Mouse (Mus musculus): ENCODE results near the gene Foxj3. TPM values are rescaled to one million over a fixed set of nuclear protein-coding genes. Genes with fewer than 3 reads are reported as not detected.

Gene Foxj3
- polyA plus RNA-seq, 1 experiment from 2014 or later: 23.0 TPM

- Histone ChIP-seq H3K36me3 (ENCODE audit: control insufficient read depth, insufficient read depth, low read length) (peaks cover 18% of the 10 kb centered on the region), H3K4me1 (ENCODE audit: control insufficient read depth in 2 of 2, insufficient read depth in 2 of 2, low read length in 2 of 2) (peaks cover 0 to 12% of the 10 kb centered on the region in 2 experiments; a peak in 3 of 4 replicates), H3K9me3 (ENCODE audit: control insufficient read depth, low read length) (no peaks in the 10 kb centered on the region), H3K27me3 (ENCODE audit: control insufficient read depth, insufficient read depth, low read length) (no peaks in the 10 kb centered on the region), H3K9ac (ENCODE audit: low read length) (peak overlapping the region; percentile 38; the same call in 1 of the 2 replicates), H3K4me3 (ENCODE audit: control insufficient read depth in 1 of 2, insufficient read depth in 1 of 2, low read depth in 1 of 2, low read length in 2 of 2) (no peak overlapping the region), H3K4me2 (ENCODE audit: low read length) (peak overlapping the region; percentile 44), H3K27ac (replicated peaks in 1 of 2; ENCODE audit: control insufficient read depth in 1 of 2, insufficient read depth in 1 of 2, low read depth in 2 of 2, low read length in 2 of 2) (peak overlapping the region; percentile 48 to 55; a peak in 3 of 4 replicates)
- 5% methylated on average over 1 of the region's 1 CpGs for WGBS
- ATAC-seq (ENCODE audit: insufficient number of reproducible peaks, insufficient read depth, low FRiP score, low read depth): 0 out of 2 replicates have a peak, but pooled peaks have one; percentile 47
These were observed 62.8 kb downstream of the Foxj3 start for GRCm38 (mm10) chr4:119599605-119600004.

GRCm38 (mm10) chr4:119609488-119609887 is 72.7 kb downstream of the Foxj3 start:
- no peaks in the 10 kb centered on the region for H3K27me3 ChIP-seq (ENCODE audit: control insufficient read depth, insufficient read depth, low read length)

GRCm38 (mm10) chr4:119614078-119614477 is 77.3 kb downstream of the Foxj3 start:
- 69% methylated on average over 1 of the region's 1 CpGs for WGBS
- no peak overlapping the region for H3K4me3 ChIP-seq (ENCODE audit: control insufficient read depth in 1 of 2, insufficient read depth in 1 of 2, low read depth in 1 of 2, low read length in 2 of 2)
- no peak overlapping the region for H3K4me2 ChIP-seq (ENCODE audit: low read length)
- no peak for ATAC-seq (ENCODE audit: insufficient number of reproducible peaks, insufficient read depth, low FRiP score, low read depth)
- H3K4me1 ChIP-seq (ENCODE audit: control insufficient read depth in 2 of 2, insufficient read depth in 2 of 2, low read length in 2 of 2): peaks cover 2 to 19% of the 10 kb centered on the region in 2 experiments; a peak in 3 of 4 replicates
- H3K9me3 ChIP-seq (ENCODE audit: control insufficient read depth, low read length): no peaks in the 10 kb centered on the region
- no peaks in the 10 kb centered on the region for H3K27me3 ChIP-seq (ENCODE audit: control insufficient read depth, insufficient read depth, low read length)
- peaks cover 28% of the 10 kb centered on the region for H3K36me3 ChIP-seq (ENCODE audit: control insufficient read depth, insufficient read depth, low read length)
- 0 out of 4 replicates have a peak overlapping the region, but pooled peaks of 1 of the 2 experiments have one; percentile 33 for H3K27ac ChIP-seq (replicated peaks in 1 of 2; ENCODE audit: control insufficient read depth in 1 of 2, insufficient read depth in 1 of 2, low read depth in 2 of 2, low read length in 2 of 2)
- H3K9ac ChIP-seq (ENCODE audit: low read length): no peak overlapping the region

More at GRCm38 (mm10) chr4:119609488-119609887, 72.7 kb downstream of the Foxj3 start:
- Histone ChIP-seq H3K4me1 (ENCODE audit: control insufficient read depth in 2 of 2, insufficient read depth in 2 of 2, low read length in 2 of 2) (peaks cover 2 to 16% of the 10 kb centered on the region in 2 experiments; a peak in 3 of 4 replicates), H3K9ac (ENCODE audit: low read length) (no peak overlapping the region), H3K27ac (replicated peaks in 1 of 2; ENCODE audit: control insufficient read depth in 1 of 2, insufficient read depth in 1 of 2, low read depth in 2 of 2, low read length in 2 of 2) (no peak overlapping the region), H3K9me3 (ENCODE audit: control insufficient read depth, low read length) (no peaks in the 10 kb centered on the region), H3K4me2 (ENCODE audit: low read length) (no peak overlapping the region), H3K4me3 (ENCODE audit: control insufficient read depth in 1 of 2, insufficient read depth in 1 of 2, low read depth in 1 of 2, low read length in 2 of 2) (no peak overlapping the region), H3K36me3 (ENCODE audit: control insufficient read depth, insufficient read depth, low read length) (peaks cover 23% of the 10 kb centered on the region)
- ATAC-seq (ENCODE audit: insufficient number of reproducible peaks, insufficient read depth, low FRiP score, low read depth): no peak
- 11% methylated on average over 1 of the region's 1 CpGs for WGBS

GRCm38 (mm10) chr4:119614724-119615123 is 77.9 kb downstream of the Foxj3 start:
- H3K4me2 ChIP-seq (ENCODE audit: low read length): no peak overlapping the region
- H3K4me3 ChIP-seq (ENCODE audit: control insufficient read depth in 1 of 2, insufficient read depth in 1 of 2, low read depth in 1 of 2, low read length in 2 of 2): no peak overlapping the region
- 56% methylated on average over 4 of the region's 4 CpGs for WGBS
- H3K9ac ChIP-seq (ENCODE audit: low read length): no peak overlapping the region
- H3K4me1 ChIP-seq (ENCODE audit: control insufficient read depth in 2 of 2, insufficient read depth in 2 of 2, low read length in 2 of 2): peaks cover 0 to 12% of the 10 kb centered on the region in 2 experiments; a peak in 3 of 4 replicates
- no peak for ATAC-seq (ENCODE audit: insufficient number of reproducible peaks, insufficient read depth, low FRiP score, low read depth)
- peaks cover 35% of the 10 kb centered on the region for H3K36me3 ChIP-seq (ENCODE audit: control insufficient read depth, insufficient read depth, low read length)
- no peaks in the 10 kb centered on the region for H3K27me3 ChIP-seq (ENCODE audit: control insufficient read depth, insufficient read depth, low read length)
- no peak overlapping the region for H3K27ac ChIP-seq (replicated peaks in 1 of 2; ENCODE audit: control insufficient read depth in 1 of 2, insufficient read depth in 1 of 2, low read depth in 2 of 2, low read length in 2 of 2)
- no peaks in the 10 kb centered on the region for H3K9me3 ChIP-seq (ENCODE audit: control insufficient read depth, low read length)

GRCm38 (mm10) chr4:119626081-119626645 is 89.4 kb downstream of the Foxj3 start:
- Histone ChIP-seq H3K9me3 (ENCODE audit: control insufficient read depth, low read length) (no peaks in the 10 kb centered on the region), H3K4me1 (ENCODE audit: control insufficient read depth in 2 of 2, insufficient read depth in 2 of 2, low read length in 2 of 2) (peaks cover 9 to 21% of the 10 kb centered on the region in 2 experiments), H3K9ac (ENCODE audit: low read length) (peak overlapping the region; percentile 2; the same call in 1 of the 2 replicates), H3K27ac (replicated peaks in 1 of 2; ENCODE audit: control insufficient read depth in 1 of 2, insufficient read depth in 1 of 2, low read depth in 2 of 2, low read length in 2 of 2) (peak overlapping the region in 1 of 2 experiments; percentile 65; a peak in 2 of 4 replicates), H3K27me3 (ENCODE audit: control insufficient read depth, insufficient read depth, low read length) (no peaks in the 10 kb centered on the region), H3K36me3 (ENCODE audit: control insufficient read depth, insufficient read depth, low read length) (peaks cover 69% of the 10 kb centered on the region), H3K4me2 (ENCODE audit: low read length) (no peak overlapping the region), H3K4me3 (ENCODE audit: control insufficient read depth in 1 of 2, insufficient read depth in 1 of 2, low read depth in 1 of 2, low read length in 2 of 2) (no peak overlapping the region)
- WGBS: 43% methylated on average over 7 of the region's 7 CpGs
- ATAC-seq (ENCODE audit: insufficient number of reproducible peaks, insufficient read depth, low FRiP score, low read depth): no peak

GRCm38 (mm10) chr4:119626876-119627275 is 90.1 kb downstream of the Foxj3 start:
- no peak for ATAC-seq (ENCODE audit: insufficient number of reproducible peaks, insufficient read depth, low FRiP score, low read depth)
- Histone ChIP-seq H3K27ac (replicated peaks in 1 of 2; ENCODE audit: control insufficient read depth in 1 of 2, insufficient read depth in 1 of 2, low read depth in 2 of 2, low read length in 2 of 2) (peak overlapping the region in 1 of 2 experiments; percentile 65; a peak in 1 of 4 replicates), H3K27me3 (ENCODE audit: control insufficient read depth, insufficient read depth, low read length) (no peaks in the 10 kb centered on the region), H3K4me2 (ENCODE audit: low read length) (no peak overlapping the region), H3K9me3 (ENCODE audit: control insufficient read depth, low read length) (no peaks in the 10 kb centered on the region), H3K4me1 (ENCODE audit: control insufficient read depth in 2 of 2, insufficient read depth in 2 of 2, low read length in 2 of 2) (peaks cover 16 to 28% of the 10 kb centered on the region in 2 experiments), H3K36me3 (ENCODE audit: control insufficient read depth, insufficient read depth, low read length) (peaks cover 62% of the 10 kb centered on the region), H3K4me3 (ENCODE audit: control insufficient read depth in 1 of 2, insufficient read depth in 1 of 2, low read depth in 1 of 2, low read length in 2 of 2) (no peak overlapping the region), H3K9ac (ENCODE audit: low read length) (no peak overlapping the region; the same call in 1 of the 2 replicates)
- WGBS: 29% methylated on average over 3 of the region's 3 CpGs

- Histone ChIP-seq H3K27ac (replicated peaks in 1 of 2; ENCODE audit: control insufficient read depth in 1 of 2, insufficient read depth in 1 of 2, low read depth in 2 of 2, low read length in 2 of 2) (peak overlapping the region in 1 of 2 experiments; percentile 65; a peak in 1 of 4 replicates), H3K4me2 (ENCODE audit: low read length) (no peak overlapping the region), H3K9me3 (ENCODE audit: control insufficient read depth, low read length) (no peaks in the 10 kb centered on the region), H3K4me1 (ENCODE audit: control insufficient read depth in 2 of 2, insufficient read depth in 2 of 2, low read length in 2 of 2) (peaks cover 19 to 33% of the 10 kb centered on the region in 2 experiments), H3K9ac (ENCODE audit: low read length) (no peak overlapping the region), H3K27me3 (ENCODE audit: control insufficient read depth, insufficient read depth, low read length) (no peaks in the 10 kb centered on the region), H3K4me3 (ENCODE audit: control insufficient read depth in 1 of 2, insufficient read depth in 1 of 2, low read depth in 1 of 2, low read length in 2 of 2) (no peak overlapping the region), H3K36me3 (ENCODE audit: control insufficient read depth, insufficient read depth, low read length) (peaks cover 57% of the 10 kb centered on the region)
- no peak for ATAC-seq (ENCODE audit: insufficient number of reproducible peaks, insufficient read depth, low FRiP score, low read depth)
- WGBS: 35% methylated on average over 4 of the region's 4 CpGs
These were observed 90.5 kb downstream of the Foxj3 start for GRCm38 (mm10) chr4:119627317-119627716.

All from heart, embryonic 14.5 days (tissue).